Mouse (Mus musculus) liver, adult 10 weeks (tissue): ENCODE data around the gene Gm12790. TPM values are rescaled to one million over a fixed set of nuclear protein-coding genes. Genes with fewer than 3 reads are reported as not detected.

ENCODE experiments used
- polyA plus RNA-seq: library from polyadenylated mRNA; stranded (reverse); fragments of 350-450 nt; fragmentation: Illumina TruSeq; extraction: RNeasy Lipid Tissue Mini Kit (QIAGEN cat#74804); gene quantifications from one replicate; pipeline ENCODE4 v1.2.3, GENCODE M21; 2014; ENCODE audit warnings: low read depth, low replicate concordance

The Gm12790 gene
- not detected for polyA plus RNA-seq

DNA sequence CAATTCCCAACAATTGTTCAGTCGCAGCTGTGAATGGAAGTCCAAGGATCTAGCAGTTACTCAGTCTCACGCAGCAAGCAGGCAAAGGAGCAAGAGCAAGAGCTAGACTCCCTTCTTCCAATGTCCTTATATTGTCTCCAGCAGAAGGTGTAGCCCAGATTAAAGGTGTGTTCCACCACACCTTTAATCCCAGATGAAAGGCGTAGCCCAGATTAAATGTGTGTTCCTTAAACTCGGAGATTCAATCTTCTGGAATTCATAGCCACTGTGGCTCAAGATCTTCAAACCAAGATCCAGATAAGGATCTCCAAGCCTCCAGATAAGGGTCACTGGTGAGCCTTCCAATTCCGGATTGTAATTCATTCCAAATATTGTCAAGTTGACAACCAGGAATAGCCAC is at the start of gene Gm12790:
Gene Gm12790, minus strand, starts transcription at position 101 of the 400 bp plus-strand sequence.

DNA sequence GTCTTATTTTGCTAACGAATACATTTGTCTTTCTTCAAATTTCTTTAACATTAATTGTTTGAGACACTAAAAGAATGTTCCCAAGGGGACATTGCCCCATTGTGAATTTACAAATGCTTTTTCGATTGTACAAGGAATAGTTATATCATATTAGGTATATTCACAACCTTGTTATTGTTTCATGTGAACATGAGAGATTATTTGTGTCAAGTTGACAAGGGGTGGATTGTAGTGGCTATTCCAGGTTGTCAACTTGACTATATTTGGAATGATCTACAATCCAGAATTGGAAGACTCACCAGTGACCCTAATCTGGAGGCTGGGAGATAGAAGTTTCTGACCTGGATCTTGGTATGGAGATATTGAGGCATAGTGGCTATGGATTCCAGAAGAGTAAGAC is 5.5 kb upstream of the Gm12790 start, which contains the start of gene Gm12789:
Gene Gm12789, plus strand, starts transcription at position 301 of the 400 bp plus-strand sequence.

GRCm38 (mm10) chr4:101940107-101940506 is 40.7 kb downstream of the Gm12790 start, which contains the start of gene Gm12794:
Gene Gm12794, plus strand, starts transcription at chr4:101940407.

Other genes with a start within 250 kb of the Gm12790 start
- gene B020004J07Rik, start 137.0 kb downstream of the Gm12790 start, polyA plus RNA-seq, result not detected
- not detected for gene C130073F10Rik, start 87.3 kb downstream of the Gm12790 start, polyA plus RNA-seq
- gene Gm12800, start 71.9 kb downstream of the Gm12790 start, polyA plus RNA-seq, result not detected
- not detected for gene Gm12794, start 40.6 kb downstream of the Gm12790 start, polyA plus RNA-seq
- gene Gm12789, start 5.6 kb upstream of the Gm12790 start, polyA plus RNA-seq, result not detected
- gene Pde4b, start 106.5 kb upstream of the Gm12790 start, polyA plus RNA-seq, result 11.0 TPM